Mouse (Mus musculus): ENCODE results near the gene Ugt1a10.

The Ugt1a10 gene

GRCm38 (mm10) chr1:88231803-88232499 lies 176.8 kb downstream of the Ugt1a10 start:
- no peak for DNase-seq (ENCODE audit: low spot score)

- no peak for DNase-seq (ENCODE audit: low spot score)
Measured at GRCm38 (mm10) chr1:88232664-88233380, 177.6 kb downstream of the Ugt1a10 start.

GRCm38 (mm10) chr1:88233421-88234247 lies 178.4 kb downstream of the Ugt1a10 start:
- no peak for DNase-seq (ENCODE audit: low spot score)

- DNase-seq (ENCODE audit: low spot score), result no peak
Measured at GRCm38 (mm10) chr1:88234248-88234610, 179.0 kb downstream of the Ugt1a10 start.

GRCm38 (mm10) chr1:88234646-88235045 lies 179.5 kb downstream of the Ugt1a10 start:
- no peak for DNase-seq (ENCODE audit: low spot score)

GRCm38 (mm10) chr1:88235046-88235893 lies 180.1 kb downstream of the Ugt1a10 start:
- DNase-seq (ENCODE audit: low spot score), result no peak

- no peak for DNase-seq (ENCODE audit: low spot score)
Measured at GRCm38 (mm10) chr1:88235894-88236415, 180.8 kb downstream of the Ugt1a10 start.

- DNase-seq (ENCODE audit: low spot score), result no peak
Measured at GRCm38 (mm10) chr1:88237311-88237710, 182.1 kb downstream of the Ugt1a10 start.

- no peak for DNase-seq (ENCODE audit: low spot score)
Measured at GRCm38 (mm10) chr1:88238771-88239170, 183.6 kb downstream of the Ugt1a10 start.

- no peak for DNase-seq (ENCODE audit: low spot score)
Measured at GRCm38 (mm10) chr1:88240072-88240471, 184.9 kb downstream of the Ugt1a10 start.

- no peak for DNase-seq (ENCODE audit: low spot score)
Measured at GRCm38 (mm10) chr1:88240579-88240978, 185.4 kb downstream of the Ugt1a10 start.

GRCm38 (mm10) chr1:88243861-88244260 lies 188.7 kb downstream of the Ugt1a10 start:
- DNase-seq (ENCODE audit: low spot score), result no peak

GRCm38 (mm10) chr1:88245881-88246280 lies 190.7 kb downstream of the Ugt1a10 start:
- no peak for DNase-seq (ENCODE audit: low spot score)

- no peak for DNase-seq (ENCODE audit: low spot score)
Measured at GRCm38 (mm10) chr1:88246386-88246785, 191.2 kb downstream of the Ugt1a10 start.

- DNase-seq (ENCODE audit: low spot score), result no peak
Measured at GRCm38 (mm10) chr1:88247660-88248059, 192.5 kb downstream of the Ugt1a10 start.

- DNase-seq (ENCODE audit: low spot score), result no peak
Measured at GRCm38 (mm10) chr1:88248658-88249057, 193.5 kb downstream of the Ugt1a10 start.

- DNase-seq (ENCODE audit: low spot score), result no peak
Measured at GRCm38 (mm10) chr1:88249596-88249995, 194.4 kb downstream of the Ugt1a10 start.

- DNase-seq (ENCODE audit: low spot score), result no peak
Measured at GRCm38 (mm10) chr1:88250023-88250422, 194.8 kb downstream of the Ugt1a10 start.

GRCm38 (mm10) chr1:88253106-88253505 lies 197.9 kb downstream of the Ugt1a10 start:
- DNase-seq (ENCODE audit: low spot score), result no peak

GRCm38 (mm10) chr1:88253540-88253939 lies 198.4 kb downstream of the Ugt1a10 start:
- no peak for DNase-seq (ENCODE audit: low spot score)

GRCm38 (mm10) chr1:88254793-88255465 lies 199.7 kb downstream of the Ugt1a10 start:
- no peak for DNase-seq (ENCODE audit: low spot score)

All from layer of hippocampus, adult 9-10 months (tissue).